Mouse (Mus musculus) thymus, adult 2 months (tissue): ENCODE measurements at regions not wholly inside any gene's neighbourhood (a gene's known extent, or its start where the extent isn't known, plus 50 kb on each side); places are given as distances from the start of the nearest gene placed in this dataset.

Experiments used
- CTCF ChIP-seq: fragments of 200-500 bp; IDR thresholded peaks from 2 replicates; pipeline ENCODE4 v1.5.1; 2012; ENCODE audit warnings: mild to moderate bottlenecking, control low read depth, low read length, moderate library complexity, borderline replicate concordance; ENCODE audit not compliant: control insufficient read depth, poor library complexity, insufficient read depth; ENCODE audit errors: extremely low read depth
- POLR2A ChIP-seq: fragments of 200-500 bp; IDR thresholded peaks from 2 replicates; pipeline ENCODE4 v1.6.1; 2012; ENCODE audit warnings: mild to moderate bottlenecking, low read length, control low read depth, moderate library complexity; ENCODE audit not compliant: control insufficient read depth, poor library complexity, insufficient read depth; ENCODE audit errors: extremely low read depth

- TF ChIP-seq POLR2A (no peak), CTCF (no peak)
Measured at GRCm38 (mm10) chrX:142623882-142624281, 57.3 kb upstream of the Tmem164 start.
